Mouse (Mus musculus): ENCODE results near the gene Dgki. TPM values are rescaled to one million over a fixed set of nuclear protein-coding genes. Genes with fewer than 3 reads are reported as not detected.

The Dgki gene
- polyA plus RNA-seq, 1 experiment = 2.0 TPM

GRCm38 (mm10) chr6:37037115-37037908 lies 262.7 kb downstream of the Dgki start:
- H3K9ac ChIP-seq (ENCODE audit: low read depth, poor library complexity, severe bottlenecking) = no peak overlapping the region
- H3K4me1 ChIP-seq (ENCODE audit: control insufficient read depth, insufficient read depth, low read length) = no peaks in the 10 kb centered on the region
- H3K4me3 ChIP-seq (ENCODE audit: low read depth, low read length) = no peak overlapping the region
- no peaks in the 10 kb centered on the region for H3K27me3 ChIP-seq (ENCODE audit: control insufficient read depth, insufficient read depth, low read length, poor library complexity, severe bottlenecking)
- no peak for TF ChIP-seq EP300 (IDR thresholded peaks at IDR 0.05; ENCODE audit: insufficient read depth, low read depth, low read length)
- no peak for TF ChIP-seq POLR2A (IDR thresholded peaks at IDR 0.05; ENCODE audit: insufficient read depth, low read length)
- TF ChIP-seq CTCF (IDR thresholded peaks at IDR 0.05; ENCODE audit: low read depth, low read length) = no peak
- H3K27ac ChIP-seq (ENCODE audit: insufficient read depth, low read length) = no peak overlapping the region
- H3K9me3 ChIP-seq (replicated peaks; ENCODE audit: control insufficient read depth, insufficient read depth, low read length, poor library complexity, severe bottlenecking) = no peaks in the 10 kb centered on the region
- H3K36me3 ChIP-seq (ENCODE audit: control insufficient read depth, insufficient read depth, low read length, poor library complexity, severe bottlenecking) = no peaks in the 10 kb centered on the region

GRCm38 (mm10) chr6:37035681-37036080 lies 264.3 kb downstream of the Dgki start:
- no peak overlapping the region for H3K4me3 ChIP-seq (ENCODE audit: low read depth, low read length)
- H3K36me3 ChIP-seq (ENCODE audit: control insufficient read depth, insufficient read depth, low read length, poor library complexity, severe bottlenecking) = no peaks in the 10 kb centered on the region
- no peaks in the 10 kb centered on the region for H3K9me3 ChIP-seq (replicated peaks; ENCODE audit: control insufficient read depth, insufficient read depth, low read length, poor library complexity, severe bottlenecking)
- no peak overlapping the region for H3K9ac ChIP-seq (ENCODE audit: low read depth, poor library complexity, severe bottlenecking)
- H3K4me1 ChIP-seq (ENCODE audit: control insufficient read depth, insufficient read depth, low read length) = no peaks in the 10 kb centered on the region
- TF ChIP-seq POLR2A (IDR thresholded peaks at IDR 0.05; ENCODE audit: insufficient read depth, low read length) = no peak
- H3K27me3 ChIP-seq (ENCODE audit: control insufficient read depth, insufficient read depth, low read length, poor library complexity, severe bottlenecking) = no peaks in the 10 kb centered on the region
- H3K27ac ChIP-seq (ENCODE audit: insufficient read depth, low read length) = no peak overlapping the region

- Histone ChIP-seq H3K9ac (ENCODE audit: low read depth, poor library complexity, severe bottlenecking) (no peak overlapping the region), H3K9me3 (replicated peaks; ENCODE audit: control insufficient read depth, insufficient read depth, low read length, poor library complexity, severe bottlenecking) (no peaks in the 10 kb centered on the region), H3K4me3 (ENCODE audit: low read depth, low read length) (no peak overlapping the region), H3K36me3 (ENCODE audit: control insufficient read depth, insufficient read depth, low read length, poor library complexity, severe bottlenecking) (no peaks in the 10 kb centered on the region), H3K4me1 (ENCODE audit: control insufficient read depth, insufficient read depth, low read length) (no peaks in the 10 kb centered on the region), H3K27me3 (ENCODE audit: control insufficient read depth, insufficient read depth, low read length, poor library complexity, severe bottlenecking) (no peaks in the 10 kb centered on the region), H3K27ac (ENCODE audit: insufficient read depth, low read length) (no peak overlapping the region)
- no peak for TF ChIP-seq POLR2A (IDR thresholded peaks at IDR 0.05; ENCODE audit: insufficient read depth, low read length)
Observed at GRCm38 (mm10) chr6:37030986-37031385, 269.0 kb downstream of the Dgki start.

- Histone ChIP-seq H3K27me3 (ENCODE audit: control insufficient read depth, insufficient read depth, low read length, poor library complexity, severe bottlenecking) (no peaks in the 10 kb centered on the region), H3K4me1 (ENCODE audit: control insufficient read depth, insufficient read depth, low read length) (no peaks in the 10 kb centered on the region), H3K9me3 (replicated peaks; ENCODE audit: control insufficient read depth, insufficient read depth, low read length, poor library complexity, severe bottlenecking) (no peaks in the 10 kb centered on the region), H3K36me3 (ENCODE audit: control insufficient read depth, insufficient read depth, low read length, poor library complexity, severe bottlenecking) (no peaks in the 10 kb centered on the region), H3K4me3 (ENCODE audit: low read depth, low read length) (no peak overlapping the region), H3K27ac (ENCODE audit: insufficient read depth, low read length) (no peak overlapping the region), H3K9ac (ENCODE audit: low read depth, poor library complexity, severe bottlenecking) (no peak overlapping the region)
- TF ChIP-seq EP300 (IDR thresholded peaks at IDR 0.05; ENCODE audit: insufficient read depth, low read depth, low read length) (no peak), POLR2A (IDR thresholded peaks at IDR 0.05; ENCODE audit: insufficient read depth, low read length) (no peak), CTCF (IDR thresholded peaks at IDR 0.05; ENCODE audit: low read depth, low read length) (no peak)
Observed at GRCm38 (mm10) chr6:37030402-37030801, 269.6 kb downstream of the Dgki start.

- H3K27me3 ChIP-seq (ENCODE audit: control insufficient read depth, insufficient read depth, low read length, poor library complexity, severe bottlenecking) = no peaks in the 10 kb centered on the region
- H3K9me3 ChIP-seq (replicated peaks; ENCODE audit: control insufficient read depth, insufficient read depth, low read length, poor library complexity, severe bottlenecking) = no peaks in the 10 kb centered on the region
- H3K4me3 ChIP-seq (ENCODE audit: low read depth, low read length) = no peak overlapping the region
- H3K4me1 ChIP-seq (ENCODE audit: control insufficient read depth, insufficient read depth, low read length) = no peaks in the 10 kb centered on the region
- TF ChIP-seq CTCF (IDR thresholded peaks at IDR 0.05; ENCODE audit: low read depth, low read length) (no peak), POLR2A (IDR thresholded peaks at IDR 0.05; ENCODE audit: insufficient read depth, low read length) (no peak), EP300 (IDR thresholded peaks at IDR 0.05; ENCODE audit: insufficient read depth, low read depth, low read length) (no peak)
- H3K36me3 ChIP-seq (ENCODE audit: control insufficient read depth, insufficient read depth, low read length, poor library complexity, severe bottlenecking) = no peaks in the 10 kb centered on the region
- no peak overlapping the region for H3K9ac ChIP-seq (ENCODE audit: low read depth, poor library complexity, severe bottlenecking)
- no peak overlapping the region for H3K27ac ChIP-seq (ENCODE audit: insufficient read depth, low read length)
Observed at GRCm38 (mm10) chr6:37028841-37029240, 271.1 kb downstream of the Dgki start.

- no peaks in the 10 kb centered on the region for H3K27me3 ChIP-seq (ENCODE audit: control insufficient read depth, insufficient read depth, low read length, poor library complexity, severe bottlenecking)
- H3K9me3 ChIP-seq (replicated peaks; ENCODE audit: control insufficient read depth, insufficient read depth, low read length, poor library complexity, severe bottlenecking) = no peaks in the 10 kb centered on the region
- H3K9ac ChIP-seq (ENCODE audit: low read depth, poor library complexity, severe bottlenecking) = no peak overlapping the region
- H3K36me3 ChIP-seq (ENCODE audit: control insufficient read depth, insufficient read depth, low read length, poor library complexity, severe bottlenecking) = no peaks in the 10 kb centered on the region
- H3K4me1 ChIP-seq (ENCODE audit: control insufficient read depth, insufficient read depth, low read length) = no peaks in the 10 kb centered on the region
- no peak for TF ChIP-seq CTCF (IDR thresholded peaks at IDR 0.05; ENCODE audit: low read depth, low read length)
- TF ChIP-seq EP300 (IDR thresholded peaks at IDR 0.05; ENCODE audit: insufficient read depth, low read depth, low read length) = no peak
- no peak for TF ChIP-seq POLR2A (IDR thresholded peaks at IDR 0.05; ENCODE audit: insufficient read depth, low read length)
- no peak overlapping the region for H3K27ac ChIP-seq (ENCODE audit: insufficient read depth, low read length)
- H3K4me3 ChIP-seq (ENCODE audit: low read depth, low read length) = no peak overlapping the region
Observed at GRCm38 (mm10) chr6:37028300-37028699, 271.7 kb downstream of the Dgki start.
